Mouse (Mus musculus): ENCODE results near the gene Ogdh. TPM values are rescaled to one million over a fixed set of nuclear protein-coding genes. Genes with fewer than 3 reads are reported as not detected.
A peak's percentile ranks its signal among the peaks of the same experiment; 100 is the strongest.
"Not testable (repeated sequence)": the region's sequence is repeated elsewhere in the genome, so short reads cannot be mapped to it uniquely, and the experiment has no call there.

Gene Ogdh
- total RNA-seq (2014; fragmentation: Nextera tagmentation) (144 and 151 TPM in 2 replicates), total RNA-seq (2017) (91.3 and 116 TPM in 2 replicates)

DNA sequence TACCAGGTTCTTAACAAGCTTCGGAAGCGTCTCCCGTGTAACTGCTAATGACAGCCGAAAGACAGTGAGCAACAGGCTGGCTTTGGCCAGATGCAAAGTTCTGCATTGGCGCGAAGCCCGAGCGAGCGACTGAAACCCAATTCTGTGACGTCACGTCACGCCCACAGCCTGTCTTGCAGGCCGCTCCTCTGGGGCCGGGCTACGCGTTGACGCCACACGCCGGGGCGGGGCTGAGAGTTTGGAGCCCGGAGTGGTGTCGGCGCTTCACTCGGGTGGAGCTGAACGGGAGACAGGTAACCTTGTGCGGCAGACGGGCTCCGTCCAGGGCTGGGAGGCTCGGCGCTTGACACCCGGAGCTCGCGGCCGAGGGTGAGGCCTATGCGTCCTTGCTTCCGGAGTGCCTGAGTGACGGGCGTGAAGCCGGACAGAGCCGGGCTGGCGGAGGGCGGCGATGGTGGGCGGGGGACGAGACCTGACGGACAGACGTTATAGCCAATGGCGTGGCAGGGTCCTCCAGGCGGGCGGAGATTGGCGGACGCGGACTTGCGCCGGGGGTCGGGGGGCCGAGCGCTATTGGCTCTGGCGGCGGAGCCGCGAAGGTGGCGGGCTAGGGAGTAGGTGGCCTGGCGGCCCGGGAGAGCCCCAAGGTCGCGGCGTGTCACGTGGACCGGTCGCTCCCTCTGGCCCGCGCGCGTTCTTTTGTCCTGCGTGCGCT lies at the start of gene Ogdh:
TSS of gene Ogdh (plus strand) at position 233 of the 715 bp plus-strand sequence.
- peak; percentile 90 for ATAC-seq (replicated peaks; ENCODE audit: poor library complexity, severe bottlenecking)

DNA sequence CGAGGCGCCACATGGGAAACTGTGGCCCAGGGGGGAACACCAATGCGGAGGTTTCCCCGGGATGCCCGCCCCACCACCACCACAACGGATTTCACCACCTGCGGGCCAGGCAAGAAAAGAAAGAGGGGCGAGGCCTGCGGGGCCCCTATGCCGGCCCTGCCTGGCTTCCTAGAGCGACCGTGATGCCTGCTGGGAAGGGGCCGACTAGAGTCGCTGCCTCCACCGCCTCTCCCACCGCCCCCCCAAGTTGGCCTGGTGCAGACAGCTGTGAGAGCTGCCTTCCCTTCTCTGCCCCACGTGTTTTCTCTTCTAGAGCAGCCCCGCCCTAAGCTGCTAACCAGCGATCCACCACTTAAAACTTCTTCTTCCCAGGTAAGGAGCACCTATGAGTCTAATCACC lies 46.7 kb upstream of the Ogdh start:
- no peak for ATAC-seq (replicated peaks; ENCODE audit: poor library complexity, severe bottlenecking)

DNA sequence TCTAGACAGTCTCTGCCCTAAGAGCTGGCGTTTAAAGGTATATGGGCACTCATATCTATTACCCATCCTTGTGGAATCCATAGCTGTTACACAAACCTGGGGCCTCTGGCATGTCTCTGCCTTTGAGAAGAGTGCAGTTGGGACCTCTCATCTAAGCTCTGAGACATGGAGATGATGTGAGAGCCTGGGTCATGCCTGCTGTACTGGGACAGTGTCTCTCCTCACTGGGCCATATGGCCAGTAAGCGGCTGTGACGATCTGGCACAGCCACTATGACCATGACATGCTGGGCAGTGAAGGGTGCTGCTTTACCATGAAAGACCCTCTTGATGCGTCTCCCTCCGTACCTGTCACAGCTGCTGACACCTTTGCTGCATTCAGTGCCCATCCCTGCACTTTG lies 39.2 kb upstream of the Ogdh start:
- ATAC-seq (replicated peaks; ENCODE audit: poor library complexity, severe bottlenecking): no peak

DNA sequence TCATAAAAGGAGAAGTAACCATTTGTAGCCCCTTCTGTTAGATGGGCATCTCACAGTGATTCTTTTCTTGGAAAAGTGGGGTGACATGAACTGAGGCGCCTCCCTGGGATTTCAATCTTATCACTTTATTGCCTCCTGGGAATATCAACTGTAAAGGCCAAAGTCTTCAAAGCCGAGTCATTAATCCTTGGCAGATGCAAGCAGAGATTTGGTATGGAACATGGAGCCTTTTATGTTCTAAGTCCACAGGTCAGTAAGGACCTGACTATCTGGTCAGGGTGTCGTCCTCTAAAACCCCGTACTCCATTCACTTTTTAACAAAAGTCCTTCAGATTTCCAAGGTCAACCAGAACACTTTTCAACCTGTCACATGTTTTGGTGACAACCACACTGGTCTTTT lies 38.6 kb upstream of the Ogdh start:
- ATAC-seq (replicated peaks; ENCODE audit: poor library complexity, severe bottlenecking): no peak

DNA sequence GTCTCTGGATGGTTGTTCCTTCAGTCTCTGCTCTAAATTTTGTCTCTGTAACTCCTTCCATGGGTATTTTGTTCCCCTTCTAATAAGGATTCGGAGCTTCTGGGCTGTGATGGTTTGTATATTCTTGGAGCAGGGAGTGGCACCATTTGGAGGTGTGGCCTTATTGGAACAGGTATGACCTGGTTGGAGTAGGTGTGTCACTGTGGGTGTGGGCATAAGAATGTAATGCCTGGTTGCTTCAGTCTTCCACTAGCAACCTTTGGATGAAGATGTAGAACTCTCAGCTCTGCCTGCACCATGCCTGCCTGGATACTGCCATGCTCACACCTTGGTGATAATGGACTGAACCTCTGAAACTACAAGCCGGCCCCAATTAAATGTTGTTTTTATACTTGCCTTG lies 36.8 kb upstream of the Ogdh start:
- ATAC-seq (replicated peaks; ENCODE audit: poor library complexity, severe bottlenecking): not testable (repeated sequence)

DNA sequence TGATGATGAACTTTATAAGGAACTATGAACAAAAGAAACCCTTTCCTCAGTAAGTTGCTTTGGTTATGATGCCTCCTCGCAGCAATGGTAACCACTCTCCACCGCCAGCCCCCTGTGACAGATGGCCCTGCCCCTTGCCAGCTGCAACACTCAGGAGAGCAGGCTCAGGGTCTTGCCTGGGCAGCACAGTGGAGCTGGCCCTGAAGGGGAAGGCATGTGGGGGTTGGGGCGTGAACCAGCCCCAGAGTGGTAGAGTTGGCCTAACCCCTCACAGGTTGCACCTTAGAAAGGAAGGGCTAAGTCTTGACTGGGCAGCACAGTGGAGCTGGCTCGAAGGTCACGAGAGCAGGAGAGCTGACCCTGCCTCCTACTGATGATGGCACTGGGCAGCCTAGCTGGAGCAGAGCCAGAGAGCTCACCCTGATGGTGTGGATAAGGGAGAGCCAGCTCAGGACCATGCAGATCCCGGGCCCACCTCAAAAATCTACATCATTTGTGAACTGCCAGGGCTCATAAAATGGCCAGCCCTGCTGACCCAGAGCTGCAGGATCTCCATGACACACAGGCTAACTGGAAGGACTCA lies 34.9 kb upstream of the Ogdh start:
- ATAC-seq (replicated peaks; ENCODE audit: poor library complexity, severe bottlenecking): no peak

DNA sequence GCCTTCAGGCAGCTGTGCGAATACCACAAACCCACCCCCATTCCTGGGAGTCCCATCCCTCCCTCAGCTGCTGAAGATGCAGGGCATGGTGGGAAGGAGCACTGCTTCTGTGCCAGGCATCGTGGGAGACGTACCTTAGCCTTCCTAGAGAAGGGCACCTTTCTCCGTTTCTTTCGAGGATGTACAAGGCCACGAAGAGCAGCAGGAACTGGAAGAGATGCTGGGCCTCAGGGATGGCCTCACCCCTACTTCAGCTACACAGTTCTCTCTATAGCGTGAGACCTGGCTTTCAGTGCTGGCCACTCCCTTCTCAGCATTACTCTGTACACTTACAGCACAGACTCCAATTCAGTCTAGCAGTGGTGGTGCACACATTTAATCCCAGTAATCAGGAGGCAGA lies 32.0 kb upstream of the Ogdh start:
- ATAC-seq (replicated peaks; ENCODE audit: poor library complexity, severe bottlenecking): no peak

DNA sequence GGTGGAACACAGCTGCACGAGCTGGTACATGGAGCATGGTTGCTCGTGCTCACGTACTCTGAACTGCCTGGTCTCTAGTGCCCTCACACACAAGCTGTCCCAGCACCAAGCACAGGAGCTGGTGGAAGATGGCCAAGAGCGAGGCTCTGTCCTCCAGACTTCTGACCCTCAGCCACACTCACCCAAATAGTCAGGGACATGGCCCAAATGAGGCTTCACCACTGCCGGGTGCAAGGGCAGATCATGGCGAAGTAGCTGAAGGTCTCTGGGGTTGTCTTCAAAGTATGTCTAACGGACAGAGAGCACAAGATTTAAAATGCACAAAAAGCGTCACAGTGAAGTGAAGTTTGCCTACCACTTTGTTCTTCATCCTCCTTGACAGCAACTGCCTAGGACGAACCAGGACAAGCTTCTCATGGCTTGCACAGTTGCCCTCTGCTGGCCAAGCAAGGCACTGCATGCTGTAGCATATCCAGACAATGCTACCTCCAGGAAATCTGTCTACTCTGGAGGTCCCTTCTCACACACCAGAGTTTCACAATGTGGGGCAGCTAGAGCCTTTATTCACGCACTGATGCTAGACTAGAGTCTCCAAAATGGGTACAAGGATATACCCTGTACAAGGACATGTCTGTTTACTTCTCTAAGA lies 29.9 kb upstream of the Ogdh start:
- ATAC-seq (replicated peaks; ENCODE audit: poor library complexity, severe bottlenecking): peak; percentile 85

DNA sequence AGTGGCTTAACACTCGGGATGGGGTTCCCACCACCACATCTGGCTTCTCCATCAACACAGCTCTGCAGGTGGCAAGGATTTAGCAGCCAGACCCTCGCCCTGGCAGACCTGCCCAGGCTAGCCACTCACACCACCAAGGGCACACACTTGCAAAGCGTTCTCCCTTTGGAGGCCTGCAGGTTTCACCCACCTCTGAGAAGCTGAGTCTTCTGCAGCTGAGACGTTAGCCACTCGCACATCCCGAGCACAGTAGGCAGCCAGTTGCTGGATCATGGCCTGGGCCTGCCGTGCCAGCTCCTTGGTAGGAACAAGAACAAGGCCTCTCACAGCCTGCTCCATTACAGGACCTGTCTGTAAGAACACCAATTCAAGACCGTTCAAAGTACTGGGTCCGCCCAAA lies 24.8 kb upstream of the Ogdh start:
- no peak for ATAC-seq (replicated peaks; ENCODE audit: poor library complexity, severe bottlenecking)

DNA sequence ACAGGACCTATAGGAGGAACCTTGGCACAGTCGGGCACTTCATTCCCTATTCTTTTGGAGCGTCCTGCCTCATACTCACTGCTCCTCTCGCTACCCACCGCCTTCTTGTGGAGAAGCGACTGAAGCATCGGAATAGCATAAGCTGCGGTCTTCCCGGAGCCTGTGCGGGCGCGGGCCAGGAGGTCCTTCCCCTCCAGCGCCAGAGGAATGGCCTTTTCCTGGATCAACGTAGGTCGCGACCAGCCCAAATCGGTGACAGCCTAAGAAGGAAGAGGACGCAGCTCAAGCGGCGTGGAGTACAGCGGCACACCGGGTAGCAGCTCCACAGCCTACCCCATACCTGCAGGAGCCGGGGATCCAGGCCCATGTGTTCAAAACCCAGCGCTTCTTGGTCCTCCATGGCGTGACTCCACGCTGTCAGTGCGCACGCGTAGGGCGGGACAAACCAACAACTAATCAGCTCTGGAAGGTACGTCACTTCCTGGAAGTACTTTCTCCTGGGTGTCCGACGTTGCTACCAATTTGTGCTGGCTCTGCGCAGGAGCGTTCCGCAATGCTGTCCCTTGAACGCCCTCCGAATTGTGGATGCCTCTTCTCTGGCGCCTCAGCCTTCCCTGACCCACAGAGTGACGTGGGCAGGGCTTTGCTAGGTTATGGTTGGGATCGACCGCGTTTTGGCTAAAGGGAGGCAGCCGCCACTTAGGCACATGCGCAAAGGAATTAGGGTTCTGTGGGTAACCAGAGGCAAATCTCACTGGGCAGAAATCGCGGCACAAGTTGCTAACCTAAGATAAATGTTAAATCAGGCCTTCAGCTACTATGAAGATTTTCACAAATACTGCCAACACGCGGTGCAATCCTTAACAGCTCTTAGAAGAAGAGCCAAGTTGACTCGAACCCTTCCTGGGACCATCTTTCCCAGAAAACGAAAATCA lies 23.8 kb upstream of the Ogdh start, which contains the start of gene Ddx56:
TSS of gene Ddx56 (minus strand) at position 453 of the 935 bp plus-strand sequence.
- ATAC-seq (replicated peaks; ENCODE audit: poor library complexity, severe bottlenecking): peak; percentile 94

DNA sequence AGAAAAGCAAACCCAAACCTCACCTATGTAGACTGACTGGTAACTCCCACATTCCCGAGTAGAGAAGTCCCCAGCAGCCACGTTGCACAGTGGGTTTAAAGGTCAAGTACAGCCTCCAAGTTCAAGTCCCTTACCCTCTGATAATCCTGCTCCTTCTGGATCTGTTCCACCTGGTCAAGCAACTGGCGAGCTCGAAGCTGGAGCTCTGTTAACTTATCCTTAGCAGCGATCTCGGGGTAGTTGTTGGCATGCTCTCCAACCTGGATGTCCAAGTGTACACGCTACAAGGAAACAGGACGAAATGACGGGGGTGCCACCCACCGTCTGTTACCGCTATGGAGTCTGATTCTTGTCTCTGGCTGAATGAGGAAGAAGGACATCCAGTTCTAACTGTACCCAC lies 17.8 kb upstream of the Ogdh start:
- 0 out of 2 replicates have a peak, but pooled peaks have one; percentile 23 for ATAC-seq (replicated peaks; ENCODE audit: poor library complexity, severe bottlenecking)

DNA sequence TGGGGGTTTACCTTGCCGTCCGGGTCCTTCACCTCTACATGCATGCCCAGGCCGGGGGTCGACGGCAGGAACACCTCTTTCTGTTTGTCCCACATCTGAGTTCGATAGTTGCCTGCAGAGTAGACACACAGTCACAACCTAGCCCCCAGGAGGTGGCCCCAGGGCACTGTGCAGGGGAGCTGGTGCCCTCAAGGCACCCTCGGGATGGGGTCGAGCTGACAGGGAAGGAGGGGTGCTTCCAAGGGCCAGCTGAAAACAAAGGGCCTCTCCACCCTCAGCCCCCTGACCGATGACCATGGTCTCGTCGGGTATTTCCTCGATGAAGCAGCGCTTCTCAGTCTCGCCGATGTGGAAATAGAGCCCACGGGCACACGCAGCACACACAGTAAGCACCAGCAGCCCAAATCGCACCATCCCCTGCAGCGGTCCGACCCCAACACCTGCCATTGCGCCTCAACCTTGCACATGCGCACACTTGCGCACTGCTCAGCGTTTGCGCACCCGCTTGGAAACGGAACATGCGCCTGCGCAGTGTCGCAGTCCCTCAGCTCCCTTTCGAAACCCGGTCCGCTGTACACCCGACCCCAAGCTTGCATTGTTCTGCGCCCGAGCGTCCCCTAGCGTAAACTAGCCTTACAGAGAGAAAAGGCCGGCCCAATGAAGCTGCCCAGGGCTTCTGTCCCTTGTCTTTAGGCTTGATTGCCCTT lies 16.9 kb upstream of the Ogdh start, which contains the start of gene Tmed4:
TSS of gene Tmed4 (minus strand) at position 484 of the 707 bp plus-strand sequence.
- peak; percentile 92 for ATAC-seq (replicated peaks; ENCODE audit: poor library complexity, severe bottlenecking)

DNA sequence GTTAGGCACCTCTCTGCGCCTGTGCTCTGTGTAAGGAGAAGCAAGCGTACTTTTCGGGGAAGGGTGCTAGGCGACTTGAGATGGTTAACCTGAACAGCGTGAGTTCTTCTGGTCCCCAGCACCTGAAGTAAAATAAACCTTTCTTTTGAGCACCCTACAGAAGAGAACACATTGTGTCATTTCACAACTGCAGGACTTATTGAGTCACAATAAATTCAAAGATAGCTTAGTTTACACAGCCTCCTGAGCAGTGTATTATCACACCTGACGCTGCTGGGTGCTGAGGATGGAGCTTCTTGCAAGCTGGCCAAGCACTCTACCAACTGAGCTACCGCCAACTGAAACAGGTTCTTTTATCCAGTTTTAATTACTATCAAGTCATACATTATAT lies 16.3 kb upstream of the Ogdh start:
- peak; percentile 29 for ATAC-seq (replicated peaks; ENCODE audit: poor library complexity, severe bottlenecking)

DNA sequence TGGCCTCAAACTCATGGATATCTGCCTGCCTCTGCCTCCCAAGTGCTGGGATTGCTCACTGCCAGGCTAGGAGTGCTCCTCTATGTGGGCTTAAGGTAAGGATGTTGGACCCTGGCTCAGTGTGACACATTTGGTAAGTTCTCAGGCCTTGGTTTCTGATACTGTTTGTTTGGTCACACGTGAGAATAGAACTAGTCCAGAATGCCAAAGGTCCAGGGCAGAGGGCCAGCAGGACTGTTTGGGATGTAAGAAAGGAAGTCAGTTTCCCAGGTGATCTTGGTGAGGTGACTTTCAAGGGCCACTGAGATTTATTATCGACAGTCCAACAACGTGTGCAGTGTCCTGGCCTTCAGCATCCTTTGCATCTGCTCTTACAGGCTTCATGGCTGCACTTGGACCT lies 15.0 kb upstream of the Ogdh start:
- ATAC-seq (replicated peaks; ENCODE audit: poor library complexity, severe bottlenecking): no peak

DNA sequence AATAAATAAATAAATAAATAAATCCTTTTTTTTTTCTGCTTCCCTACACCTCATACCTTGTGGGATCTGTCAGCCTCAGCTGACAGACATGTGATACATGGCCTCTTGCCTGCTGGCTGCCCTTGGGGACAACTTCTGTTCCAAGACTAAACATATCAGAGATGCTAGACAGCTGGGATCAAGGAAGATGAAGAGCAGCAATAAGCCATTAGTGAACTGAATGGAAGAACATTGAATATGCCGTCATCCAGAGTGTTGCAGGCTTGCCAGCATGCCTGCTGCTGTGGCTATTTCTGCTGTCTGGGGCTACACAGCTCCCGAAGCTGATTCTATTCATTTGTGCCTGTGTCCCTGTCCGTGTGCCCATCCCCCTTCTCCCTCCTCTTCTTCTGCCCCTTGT lies 8.5 kb upstream of the Ogdh start:
- no peak for ATAC-seq (replicated peaks; ENCODE audit: poor library complexity, severe bottlenecking)

DNA sequence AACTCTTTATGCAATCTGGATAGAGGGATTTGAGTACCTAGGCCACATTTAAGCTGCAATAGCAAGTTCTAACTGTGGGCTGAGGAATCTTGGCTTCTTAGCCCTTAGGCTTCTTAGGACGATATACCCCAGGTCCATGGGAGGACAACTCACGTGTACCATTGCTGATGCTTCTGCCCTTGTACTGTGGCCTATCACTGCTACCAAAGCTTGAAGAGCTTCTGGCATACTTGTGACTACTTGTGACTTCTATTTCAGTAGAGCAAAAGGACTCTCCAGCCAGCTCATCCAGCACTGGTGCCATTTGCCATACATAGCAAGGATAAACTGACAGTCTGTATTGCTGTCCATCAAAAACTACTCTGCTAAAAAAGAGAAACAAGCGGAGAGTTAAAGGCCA lies 1.3 kb upstream of the Ogdh start:
- no peak for ATAC-seq (replicated peaks; ENCODE audit: poor library complexity, severe bottlenecking)

DNA sequence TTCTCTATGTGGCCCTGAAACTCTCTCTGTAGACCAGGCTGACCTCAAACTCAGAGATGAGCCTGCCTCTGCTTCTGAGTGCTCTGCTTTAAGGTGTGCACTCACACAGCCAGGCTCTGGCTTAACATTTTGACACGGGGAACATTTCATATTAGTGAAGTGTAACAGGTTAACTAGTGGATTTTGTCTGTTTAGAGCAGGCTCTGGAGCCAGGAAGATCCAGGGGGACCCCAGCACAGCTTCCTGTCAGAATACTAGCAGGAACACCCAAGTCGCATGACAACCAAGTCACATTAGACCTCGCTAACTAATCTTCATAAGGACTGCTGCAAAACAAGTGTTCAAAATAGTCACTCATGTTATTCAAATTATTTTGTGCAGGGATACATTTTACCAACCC lies 550 bp upstream of the Ogdh start:
- ATAC-seq (replicated peaks; ENCODE audit: poor library complexity, severe bottlenecking): no peak

DNA sequence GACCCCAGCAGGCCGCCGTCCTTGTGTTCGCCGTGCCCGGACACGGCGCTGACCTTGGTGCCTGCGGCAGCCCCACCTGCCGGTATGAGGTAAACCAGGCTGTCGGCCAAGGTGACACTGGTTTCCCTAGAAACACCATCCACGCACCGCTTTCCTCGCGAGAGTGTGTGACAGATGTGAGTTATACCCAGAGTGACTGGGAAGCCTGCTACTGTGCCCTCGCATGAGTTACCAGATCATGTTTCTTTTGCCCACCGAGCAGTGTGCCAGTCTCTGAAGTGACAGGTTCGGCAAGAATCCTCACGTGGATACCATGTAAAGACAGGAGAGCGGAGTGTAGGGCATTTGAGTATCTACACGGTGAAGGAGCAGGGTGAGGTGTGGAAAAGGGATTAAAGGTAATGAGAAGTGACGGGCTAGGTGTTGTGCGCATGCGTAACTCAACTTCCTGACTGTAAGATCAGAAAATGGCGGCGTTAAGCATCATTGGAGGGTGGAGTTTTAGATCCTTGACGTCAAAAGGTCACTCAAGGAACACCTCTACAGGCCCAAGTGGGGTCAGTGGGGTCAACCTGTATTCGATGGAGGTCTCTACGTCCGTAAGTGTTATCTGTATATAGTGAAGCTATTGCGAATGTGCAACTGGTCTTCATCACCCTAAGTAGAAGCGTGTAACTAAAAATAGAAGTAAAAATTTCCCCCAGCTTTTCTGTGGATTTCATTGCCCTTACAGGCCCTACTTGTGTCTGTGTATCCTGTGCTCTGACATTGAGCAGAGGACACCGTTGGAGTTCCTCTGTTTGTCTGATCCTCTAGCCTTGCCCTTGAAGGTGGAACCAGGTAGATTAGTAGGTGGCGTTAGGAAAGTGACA lies 919 bp downstream of the Ogdh start:
- peak; percentile 21 for ATAC-seq (replicated peaks; ENCODE audit: poor library complexity, severe bottlenecking)

DNA sequence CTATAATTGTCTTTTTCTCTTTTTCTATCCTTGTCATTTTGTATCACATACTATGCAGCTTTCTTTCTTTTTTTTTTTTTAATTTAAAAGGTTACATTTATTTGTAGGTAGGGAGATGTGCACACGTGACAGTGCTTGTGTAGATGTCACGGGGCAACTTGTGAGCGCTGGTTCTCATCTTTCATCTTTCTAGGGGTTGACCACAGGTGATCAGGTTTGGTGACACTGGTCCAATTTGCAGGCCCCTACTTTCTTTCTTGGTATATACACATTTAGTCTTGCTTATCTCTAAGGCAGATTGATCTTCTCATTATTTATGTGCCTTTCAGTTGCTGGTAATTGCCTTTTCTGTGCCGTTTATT lies 1.5 kb downstream of the Ogdh start:
- no peak for ATAC-seq (replicated peaks; ENCODE audit: poor library complexity, severe bottlenecking)

Measured in granulocyte monocyte progenitor cell, adult 5-6 weeks (primary cell).